Mouse (Mus musculus): ENCODE data around the gene Gpi1. TPM values are rescaled to one million over a fixed set of nuclear protein-coding genes. Genes with fewer than 3 reads are reported as not detected.

Gpi1 gene
- 100 to 1,000 TPM; 550 to 601 (median 588) TPM for total RNA-seq (2022)

DNA sequence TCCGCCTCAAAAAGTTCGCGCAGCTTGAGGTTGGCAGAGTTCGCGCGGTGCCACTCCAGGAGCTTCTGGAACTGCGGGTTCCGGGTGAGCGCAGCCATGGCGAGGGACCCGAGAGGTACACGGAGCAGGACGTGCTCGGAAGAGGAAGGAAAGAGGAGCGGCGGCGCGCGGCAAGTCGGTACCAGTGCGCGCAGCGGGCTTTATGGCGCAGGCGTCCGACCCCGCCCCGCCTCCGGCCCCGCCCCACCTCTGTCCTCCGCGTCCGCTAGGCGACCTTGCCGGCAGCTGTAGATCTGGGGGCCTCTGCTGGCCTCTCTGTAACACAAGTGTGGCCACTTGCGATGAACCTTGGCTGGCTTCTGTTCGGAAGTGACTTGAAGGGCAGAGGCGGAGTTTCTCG is at the start of gene Gpi1:
Gpi1 (minus strand) TSS at position 221 of the 400 bp plus-strand sequence.
- peak; percentile 68 for DNase-seq (ENCODE audit: low spot score)

DNA sequence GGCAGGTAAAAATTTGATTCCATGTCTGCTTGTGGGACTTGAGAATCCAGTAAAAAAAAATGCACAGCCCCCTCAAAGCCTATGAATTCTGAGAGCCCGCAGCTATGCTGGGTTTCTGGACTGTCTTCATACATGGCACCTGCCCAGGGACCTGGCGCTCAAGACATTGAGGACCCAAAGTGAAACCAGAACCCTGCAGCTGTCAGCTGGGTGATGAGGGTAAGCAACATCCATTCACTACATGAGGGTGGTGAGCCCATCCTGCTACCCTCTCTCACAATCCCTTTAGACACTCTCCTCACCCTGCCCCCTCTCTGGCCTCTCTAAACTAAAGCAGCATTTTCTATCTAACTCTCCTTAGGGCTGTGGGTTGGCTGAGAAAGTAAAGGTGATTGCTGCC is 47.5 kb upstream of the Gpi1 start:
- DNase-seq (ENCODE audit: low spot score) = no peak

DNA sequence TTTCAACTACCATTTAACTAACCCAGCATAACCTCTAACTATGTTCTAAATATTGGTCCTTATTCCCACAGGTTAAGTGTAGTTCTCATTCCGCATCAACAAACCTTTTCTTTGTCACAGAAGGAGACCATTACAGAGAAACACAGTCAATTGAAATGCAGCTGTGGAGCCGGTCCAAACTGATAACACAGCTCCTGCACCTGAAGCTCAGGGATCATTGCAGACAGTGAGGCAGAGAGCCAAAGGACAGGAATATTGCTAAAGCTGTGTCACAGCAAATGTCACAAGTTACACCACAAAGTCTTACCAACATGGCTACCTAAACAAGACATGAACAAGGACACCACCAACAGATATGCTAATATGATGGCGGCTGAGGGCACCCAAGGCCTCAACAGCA is 45.9 kb upstream of the Gpi1 start:
- DNase-seq (ENCODE audit: low spot score) = no peak

DNA sequence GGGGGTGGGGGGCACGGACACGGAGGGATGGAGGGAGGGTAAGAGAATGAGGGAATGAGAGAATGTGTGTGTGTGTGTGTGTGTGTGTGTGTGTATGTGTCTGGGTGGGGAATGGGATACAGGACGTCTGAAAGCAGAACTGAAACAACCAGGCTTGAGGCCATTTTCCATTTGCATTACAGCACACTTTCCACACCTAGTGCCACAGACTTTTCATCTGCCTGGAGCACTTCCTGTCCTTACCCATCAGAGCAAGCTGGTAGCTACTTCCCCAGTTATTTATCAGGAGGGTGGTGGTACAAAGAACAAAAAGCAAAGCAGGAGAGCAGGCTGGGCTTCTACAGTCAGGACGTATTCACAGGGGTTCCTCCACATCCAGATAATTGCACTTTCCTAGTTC is 42.3 kb upstream of the Gpi1 start:
- DNase-seq (ENCODE audit: low spot score) = no peak

- no peak for DNase-seq (ENCODE audit: low spot score)
These were observed 38.3 kb upstream of the Gpi1 start for GRCm38 (mm10) chr7:34268463-34268862.

DNA sequence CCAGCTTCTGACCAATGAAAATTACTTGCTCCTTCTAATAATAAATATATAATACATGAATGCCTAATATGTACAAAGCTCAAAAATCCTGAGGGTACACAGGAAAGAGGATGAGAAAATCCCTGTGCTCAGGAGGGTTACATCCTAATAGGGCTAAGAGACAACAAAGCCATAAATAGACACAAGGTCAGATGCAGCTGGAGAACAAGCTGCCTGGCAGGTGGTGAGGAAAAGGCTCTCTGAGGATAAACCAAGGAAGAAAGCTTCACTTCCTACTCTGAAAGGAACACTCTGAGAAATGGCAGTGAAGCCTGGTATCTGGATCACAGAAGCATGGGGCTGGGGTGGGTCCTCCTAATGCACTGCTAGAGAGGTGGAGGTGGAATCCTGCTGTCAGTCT is 36.3 kb upstream of the Gpi1 start:
- no peak for DNase-seq (ENCODE audit: low spot score)

- peak; percentile 82 for DNase-seq (ENCODE audit: low spot score)
These were observed 35.8 kb upstream of the Gpi1 start for GRCm38 (mm10) chr7:34265876-34266346.

GRCm38 (mm10) chr7:34263437-34263836 is 33.3 kb upstream of the Gpi1 start:
- DNase-seq (ENCODE audit: low spot score) = no peak

DNA sequence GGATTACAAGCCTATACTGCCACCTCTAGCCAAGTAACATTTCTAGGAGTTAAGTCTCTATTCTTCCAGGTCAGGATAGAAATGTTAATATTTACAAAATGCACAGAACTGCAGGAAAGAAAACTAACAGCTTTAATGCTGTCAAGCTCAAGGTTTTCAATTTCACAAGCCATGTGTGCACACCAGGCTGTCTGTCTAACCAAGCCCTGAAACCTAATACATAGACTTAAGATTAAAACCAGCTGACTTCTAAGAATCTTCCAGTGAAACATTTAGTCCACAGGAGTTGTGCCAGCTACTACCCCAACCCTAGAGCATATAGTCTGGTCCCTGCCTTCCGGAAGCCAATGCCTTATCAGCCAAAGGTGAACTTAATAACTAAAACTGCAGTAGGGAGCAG is 28.3 kb upstream of the Gpi1 start:
- no peak for DNase-seq (ENCODE audit: low spot score)

DNA sequence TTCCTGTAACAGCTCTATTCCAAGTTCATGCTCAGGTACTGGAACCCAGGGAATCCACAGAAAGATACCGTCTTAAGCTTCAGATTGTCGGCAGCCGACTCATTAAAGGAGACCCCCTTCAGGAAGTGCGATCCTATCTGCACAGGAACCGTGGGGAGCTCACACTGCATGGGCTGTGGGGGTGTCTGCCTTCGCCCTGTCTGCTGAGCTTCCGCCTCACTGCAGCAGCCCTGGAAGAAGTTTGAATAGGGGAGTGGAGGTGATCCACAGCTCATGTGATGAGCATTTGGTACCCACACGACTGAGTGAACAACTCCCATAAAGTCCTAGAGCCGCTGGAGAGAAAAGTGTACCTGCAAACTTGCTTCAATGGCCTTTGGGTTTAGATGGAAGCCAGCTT is 27.1 kb upstream of the Gpi1 start:
- DNase-seq (ENCODE audit: low spot score) = no peak

DNA sequence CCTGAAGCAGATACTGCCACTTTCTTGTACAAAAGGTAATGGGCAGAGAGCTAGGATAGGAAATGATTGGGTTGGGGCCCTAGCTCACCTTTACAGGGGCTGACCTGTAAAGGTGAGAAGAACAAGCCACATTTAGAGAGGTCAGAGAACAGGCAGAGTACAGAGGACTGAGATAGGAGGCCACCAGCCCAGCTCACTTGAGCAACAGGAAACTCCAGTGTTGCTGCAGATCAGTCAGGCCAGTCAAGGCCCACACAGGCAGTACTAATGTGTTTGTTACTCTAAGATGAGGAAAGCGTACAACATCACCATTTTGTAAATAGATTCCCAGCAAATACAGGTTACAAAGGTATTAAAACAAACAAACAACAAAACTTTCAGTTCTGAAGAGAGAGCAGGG is 25.8 kb upstream of the Gpi1 start:
- DNase-seq (ENCODE audit: low spot score) = no peak

DNA sequence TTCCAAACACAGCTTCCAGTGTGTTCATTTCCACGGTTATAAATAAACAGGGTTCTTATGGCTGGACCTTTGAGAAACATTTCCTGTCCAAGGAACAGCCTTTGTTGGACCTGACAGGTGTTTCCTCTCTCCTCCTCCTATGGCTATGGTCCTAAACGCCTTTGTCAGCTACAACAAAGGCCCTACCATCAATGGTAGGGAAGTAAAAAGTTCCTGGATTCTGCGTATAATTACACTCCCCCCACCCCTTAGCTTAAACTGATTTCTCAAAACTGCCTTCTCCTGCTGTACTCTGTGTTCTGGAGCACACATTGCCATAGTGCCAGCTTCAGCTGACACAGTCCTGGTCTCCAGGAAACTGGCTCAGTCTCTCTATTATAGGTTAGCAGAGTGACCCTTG is 25.0 kb upstream of the Gpi1 start:
- peak; percentile 71 for DNase-seq (ENCODE audit: low spot score)

GRCm38 (mm10) chr7:34252030-34252429 is 21.9 kb upstream of the Gpi1 start:
- peak; percentile 48 for DNase-seq (ENCODE audit: low spot score)

- DNase-seq (ENCODE audit: low spot score) = no peak
These were observed 20.6 kb upstream of the Gpi1 start, which contains the start of gene Gm6096 for GRCm38 (mm10) chr7:34250738-34251137. Gm6096 (plus strand) TSS chr7:34251038.

DNA sequence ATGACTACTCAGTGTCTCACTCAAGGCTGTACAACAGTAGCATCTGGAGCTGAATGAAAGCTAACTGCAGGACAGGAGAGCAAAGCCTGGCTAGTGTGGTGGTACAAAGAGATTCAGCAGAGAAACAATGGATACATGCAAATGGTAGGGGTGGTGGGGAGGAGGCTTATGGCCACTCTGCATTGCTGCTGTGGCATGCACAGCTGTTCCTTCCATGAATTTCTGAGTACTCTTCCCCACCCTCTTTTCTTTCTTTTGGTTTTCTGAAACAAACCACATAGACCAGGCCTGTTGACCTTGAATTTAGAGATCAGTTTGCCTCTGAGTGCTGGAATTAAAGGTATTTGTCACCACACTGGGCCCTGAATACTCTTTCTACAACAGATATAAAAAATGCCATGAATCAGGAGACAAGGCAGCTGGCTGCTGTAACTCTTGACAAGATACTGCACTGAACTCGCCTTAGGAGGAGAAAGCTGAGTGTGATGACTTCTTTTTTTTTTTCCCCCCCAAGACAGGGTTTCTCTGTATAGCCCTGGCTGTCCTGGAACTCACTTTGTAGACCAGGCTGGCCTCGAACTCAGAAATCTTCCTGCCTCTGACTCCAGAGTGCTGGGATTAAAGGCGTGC is 16.8 kb upstream of the Gpi1 start:
- no peak for DNase-seq (ENCODE audit: low spot score)

DNA sequence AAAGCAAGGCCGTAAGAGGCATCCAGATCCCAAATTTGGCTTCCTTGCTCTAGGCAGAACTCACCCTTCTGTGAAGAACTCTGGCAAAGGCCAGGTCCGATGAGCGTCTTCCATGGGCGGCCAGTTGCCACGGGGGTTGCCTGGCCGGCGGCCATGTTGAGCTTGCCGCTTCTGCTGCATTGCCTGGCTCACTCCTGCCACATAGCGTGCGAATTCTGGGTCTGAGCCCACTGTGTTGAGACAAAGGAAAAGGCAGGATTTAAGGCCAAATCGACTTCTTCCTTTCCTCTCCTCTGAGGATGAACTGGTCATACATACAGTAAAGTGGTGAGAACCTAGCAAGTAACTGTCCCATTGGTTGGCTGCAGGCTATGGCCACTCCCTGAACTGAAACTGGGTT is 12.0 kb upstream of the Gpi1 start:
- DNase-seq (ENCODE audit: low spot score) = no peak

GRCm38 (mm10) chr7:34238086-34238485 is 8.0 kb upstream of the Gpi1 start:
- DNase-seq (ENCODE audit: low spot score) = no peak

DNA sequence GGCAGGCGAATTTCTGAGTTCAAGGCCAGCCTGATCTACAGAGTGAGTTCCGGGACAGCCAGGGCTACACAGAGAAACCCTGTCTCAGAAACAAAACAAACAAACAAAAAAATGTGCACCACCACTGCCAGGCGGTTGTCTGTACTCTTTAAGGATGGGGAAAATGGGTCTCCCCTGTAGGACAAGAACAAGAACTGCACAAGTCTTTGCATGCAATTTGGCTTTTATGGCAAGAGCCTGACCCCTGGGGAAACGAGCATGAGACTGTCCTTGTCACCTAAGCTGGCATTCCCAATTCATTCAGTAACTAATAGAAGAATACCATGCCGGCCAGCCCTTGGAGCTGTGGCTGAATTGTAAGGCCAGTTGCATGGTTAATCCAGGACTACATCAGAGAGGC is 5.5 kb upstream of the Gpi1 start:
- no peak for DNase-seq (ENCODE audit: low spot score)

GRCm38 (mm10) chr7:34234610-34235561 is 4.8 kb upstream of the Gpi1 start:
- DNase-seq (ENCODE audit: low spot score) = no peak

- DNase-seq (ENCODE audit: low spot score) = peak; percentile 98
These were observed 3.9 kb upstream of the Gpi1 start for GRCm38 (mm10) chr7:34233909-34234609.

- DNase-seq (ENCODE audit: low spot score) = no peak
These were observed 2.9 kb upstream of the Gpi1 start for GRCm38 (mm10) chr7:34232785-34233725.
